17 mouse cellular contexts compared by ENCODE assay signal in the genomic region with DNA sequence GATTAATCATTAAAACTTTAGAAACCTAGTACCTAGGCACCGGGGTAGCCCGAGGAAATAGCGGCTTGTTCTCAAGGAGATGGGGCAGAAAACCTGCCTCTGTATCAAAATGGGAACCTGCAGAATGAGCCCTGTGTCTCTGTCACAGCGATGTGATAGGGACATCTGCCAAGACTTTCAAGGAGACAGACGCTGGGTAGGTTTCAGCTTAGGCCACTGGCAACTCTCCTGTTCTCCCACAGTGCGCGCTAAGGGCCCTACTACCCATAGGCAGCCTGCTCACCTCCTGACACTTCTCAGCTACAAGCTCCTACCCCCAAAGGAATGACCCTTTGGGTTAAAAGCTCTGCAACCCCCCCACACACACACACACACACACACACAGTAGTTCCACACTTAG.
DNase-seq lines count a peak whose midpoint lies in the region; TF ChIP-seq lines count a peak whose summit lies in the region.
"Had no signal": no experiment of that assay in that cellular context is flagged by ENCODE, and none has a peak within 500 bp of the region (broad histone marks: within the 10 kb centered on the region; RNA-seq: fewer than 3 reads in every experiment).

No protein-coding gene starts in this region.

- peak; percentile 34 to 57 for DNase-seq in cerebellum, postnatal 25 days
- DNase-seq in cerebellum, adult 9-11 months = no peak
- no peak for DNase-seq in layer of hippocampus, adult 2 months (ENCODE audit: low spot score in 2 of 2)
- DNase-seq in layer of hippocampus, postnatal 10 days (ENCODE audit: low spot score in 2 of 2) = no peak
- peak; percentile 48 for DNase-seq in testis, postnatal 14 days (ENCODE audit: low spot score)
- no peak for DNase-seq in testis, postnatal 10 days (ENCODE audit: low spot score)
- no peak for DNase-seq in right cerebral cortex, postnatal 4 days
- DNase-seq: adrenal gland, postnatal 25 days; cerebellum, adult 9-10 months; embryo, embryonic 11 days; liver; lung, postnatal 10 days; thymus, postnatal 36 days had no signal

- no peak overlapping the region for H3K4me3 ChIP-seq in layer of hippocampus, adult 2 months
- H3K4me3 ChIP-seq: embryonic facial prominence, embryonic 15.5 days; heart, embryonic 10.5 days; hindbrain, embryonic 15.5 days; kidney, embryonic 15.5 days had no signal

- no peak for TF ChIP-seq CTCF in layer of hippocampus, adult 2 months (conservative IDR thresholded peaks at IDR 0.05)

- H3K27ac ChIP-seq in layer of hippocampus, adult 2 months = peak overlapping the region; percentile 39; the same call in 1 of the 2 replicates
- H3K27ac ChIP-seq: embryonic facial prominence, embryonic 15.5 days; heart, embryonic 10.5 days; hindbrain, embryonic 15.5 days; kidney, embryonic 15.5 days had no signal

Comparison
In these comparisons a context has a peak if more than half of its experiments do, and no peak if none do; other contexts are left out.
1. DNase-seq: peak in cerebellum, postnatal 25 days (2 of 2) and testis, postnatal 14 days (single experiment); none in cerebellum, adult 9-11 months (single experiment), layer of hippocampus, adult 2 months (0 of 2), layer of hippocampus, postnatal 10 days (0 of 2), testis, postnatal 10 days (single experiment) and right cerebral cortex, postnatal 4 days (single experiment).